Mouse (Mus musculus): ENCODE results near the gene A530016L24Rik.

The A530016L24Rik gene

DNA sequence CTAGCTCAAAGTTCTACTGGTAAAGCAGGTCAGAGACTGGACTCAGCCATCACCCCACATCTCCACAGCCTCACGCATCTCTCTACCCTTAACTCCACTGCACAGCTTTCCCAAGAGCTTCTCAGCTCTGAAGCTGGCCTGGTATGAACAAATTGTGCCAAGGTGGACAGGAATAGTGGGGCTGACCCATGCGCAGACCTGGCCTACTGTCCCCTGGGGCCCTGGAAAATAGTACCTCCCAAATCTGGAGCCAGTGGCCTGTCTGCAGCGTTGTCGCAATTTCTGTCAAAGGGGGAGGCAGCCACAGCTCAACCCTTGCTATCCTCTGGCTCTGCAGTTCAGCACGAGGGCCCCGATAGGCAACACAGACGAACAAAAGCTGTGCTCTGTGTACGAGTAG is at the start of gene A530016L24Rik:
TSS of gene A530016L24Rik (plus strand) at position 315 of the 400 bp plus-strand sequence.
- DNase-seq (ENCODE audit: low spot score): no peak

DNA sequence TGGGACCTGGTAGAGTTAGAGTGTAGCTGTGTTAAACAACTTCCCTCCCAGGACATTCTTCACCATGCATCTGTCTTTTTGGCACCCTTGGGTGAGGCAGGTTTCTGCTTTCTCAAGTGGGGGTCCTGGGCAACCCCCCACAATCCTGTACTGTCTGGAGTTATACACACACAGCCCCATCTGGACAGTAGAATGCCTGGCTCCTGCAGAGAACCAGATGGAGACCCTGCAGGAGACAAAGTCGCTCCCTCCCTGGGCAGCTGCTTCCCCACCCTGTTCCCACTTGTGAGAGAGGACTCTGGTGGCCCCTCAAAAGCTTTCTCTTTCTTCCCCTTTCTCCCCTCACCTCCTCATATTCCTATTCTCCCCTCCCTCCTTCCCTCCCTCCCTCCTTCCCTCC is 49.3 kb upstream of the A530016L24Rik start:
- DNase-seq (ENCODE audit: low spot score): no peak

DNA sequence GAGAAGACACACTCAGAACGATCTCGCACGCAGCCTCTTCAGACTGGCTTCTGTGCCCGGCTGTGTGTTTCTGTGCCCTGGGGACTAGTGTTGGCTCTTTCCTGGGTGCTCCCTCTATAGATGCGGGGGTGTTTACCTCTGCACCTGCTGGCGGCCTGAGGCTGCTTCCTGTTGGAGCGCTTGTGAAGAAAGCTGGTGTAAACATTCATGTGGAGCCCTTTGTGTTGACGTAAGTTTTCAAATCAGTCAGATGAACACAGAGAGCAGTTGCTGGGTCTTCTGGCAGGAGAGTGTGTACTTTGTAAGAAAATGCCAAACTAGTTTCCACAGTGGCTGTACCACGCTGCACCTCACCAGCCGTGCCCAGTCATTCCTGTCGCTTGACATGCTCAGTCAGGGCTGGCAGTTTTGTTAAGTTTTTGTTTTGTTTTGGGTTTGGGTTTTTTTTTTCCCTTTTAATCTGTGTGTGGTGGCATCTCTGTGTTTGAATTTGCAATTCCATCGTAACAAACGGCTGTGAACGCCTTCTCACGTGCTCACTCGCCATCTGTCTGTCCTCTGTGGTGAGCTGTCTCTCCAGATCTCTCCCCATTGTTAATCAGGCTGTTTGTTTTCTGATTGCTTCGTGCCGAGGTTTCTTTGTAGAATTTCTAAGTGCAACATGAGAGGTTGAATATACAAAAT is 40.0 kb upstream of the A530016L24Rik start:
- peak; percentile 64 for DNase-seq (ENCODE audit: low spot score)

DNA sequence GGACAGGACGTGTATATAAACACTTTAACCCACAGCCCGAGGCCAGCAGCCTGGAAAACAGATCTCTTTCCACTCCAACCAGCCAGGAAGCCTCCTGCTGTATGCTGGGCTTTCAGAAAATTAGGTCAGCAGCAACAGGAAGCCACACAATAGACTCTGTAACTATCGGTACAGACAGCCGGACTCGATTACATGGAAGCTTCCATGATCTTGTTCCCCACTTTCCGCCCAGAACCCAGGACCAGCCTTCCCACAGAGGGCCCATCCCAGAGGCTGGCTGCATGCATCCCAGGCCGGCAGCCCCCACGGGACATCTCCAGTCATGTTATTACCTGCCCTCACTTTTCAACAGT is 39.4 kb upstream of the A530016L24Rik start:
- DNase-seq (ENCODE audit: low spot score): no peak

DNA sequence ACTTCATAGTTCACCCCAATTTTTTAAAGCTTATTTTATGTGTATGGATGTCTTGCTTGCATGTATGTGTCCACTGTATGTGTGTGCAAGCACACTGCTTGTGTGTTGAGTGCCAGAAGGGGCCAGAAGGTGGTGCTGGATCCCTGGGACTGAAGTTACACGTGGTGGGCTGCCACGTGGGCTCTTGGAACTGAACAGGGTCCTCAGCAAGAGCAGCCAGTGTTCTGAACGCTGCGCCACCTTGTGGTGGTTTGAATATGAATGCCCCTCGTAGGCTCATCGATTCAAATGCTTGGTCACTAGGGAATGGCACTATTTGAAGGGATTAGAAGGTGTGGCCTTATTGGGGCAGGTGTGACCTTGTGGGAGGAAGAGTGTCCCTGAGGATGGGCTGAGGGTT is 38.4 kb upstream of the A530016L24Rik start:
- DNase-seq (ENCODE audit: low spot score): peak; percentile 47

- no peak for DNase-seq (ENCODE audit: low spot score)
These were observed 37.9 kb upstream of the A530016L24Rik start for GRCm38 (mm10) chr12:112451381-112451780.

GRCm38 (mm10) chr12:112451826-112452225 is 37.4 kb upstream of the A530016L24Rik start:
- DNase-seq (ENCODE audit: low spot score): no peak

DNA sequence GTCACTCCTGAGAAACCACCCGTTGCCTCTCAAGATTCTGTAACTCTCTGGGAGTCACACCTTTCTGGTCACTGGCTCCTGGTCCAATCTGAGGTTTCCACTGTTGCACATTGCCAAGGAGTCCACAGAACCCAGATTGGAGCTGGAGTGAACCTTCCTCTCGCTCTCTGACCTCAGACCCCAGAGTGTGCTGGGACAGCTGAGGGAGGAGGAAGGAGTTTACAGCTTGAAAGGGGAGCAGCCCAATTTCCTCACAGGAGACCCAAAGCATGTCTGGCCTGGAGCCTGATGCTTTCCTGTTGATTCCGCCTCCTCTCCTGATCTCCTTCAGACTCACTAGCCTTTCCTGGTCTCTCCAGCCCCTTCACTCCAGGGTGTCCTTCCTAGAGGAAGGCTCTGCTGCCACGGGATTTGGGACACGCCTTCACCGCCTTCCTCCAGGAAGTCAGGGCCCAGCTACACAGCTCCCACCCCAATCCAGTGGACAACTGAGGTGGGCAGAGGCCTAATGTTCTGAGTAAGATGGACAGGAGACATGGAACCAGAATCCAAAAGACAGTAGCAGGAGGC is 33.0 kb upstream of the A530016L24Rik start:
- no peak for DNase-seq (ENCODE audit: low spot score)

GRCm38 (mm10) chr12:112457839-112458238 is 31.4 kb upstream of the A530016L24Rik start:
- peak; percentile 85 for DNase-seq (ENCODE audit: low spot score)

- no peak for DNase-seq (ENCODE audit: low spot score)
These were observed 26.8 kb upstream of the A530016L24Rik start for GRCm38 (mm10) chr12:112462423-112462822.

DNA sequence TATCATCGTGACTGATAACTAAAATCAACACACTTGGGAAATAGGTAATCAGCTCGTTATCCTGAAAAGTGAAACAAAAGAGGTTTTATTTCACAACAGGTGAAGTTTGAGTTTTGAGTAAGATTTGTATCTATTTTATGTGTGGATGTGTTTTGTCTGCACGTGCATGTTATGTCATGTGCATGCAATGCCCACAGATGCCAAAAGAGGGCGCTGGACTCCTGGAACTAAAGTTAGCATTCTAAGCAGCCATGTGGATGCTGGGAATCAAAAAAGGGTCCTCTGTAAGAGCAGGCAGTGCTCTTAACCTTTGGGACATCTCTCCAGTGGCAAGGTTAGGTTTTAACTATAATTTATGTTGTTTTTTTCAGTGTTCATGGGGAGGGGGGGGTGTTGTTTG is 26.0 kb upstream of the A530016L24Rik start:
- DNase-seq (ENCODE audit: low spot score): no peak

DNA sequence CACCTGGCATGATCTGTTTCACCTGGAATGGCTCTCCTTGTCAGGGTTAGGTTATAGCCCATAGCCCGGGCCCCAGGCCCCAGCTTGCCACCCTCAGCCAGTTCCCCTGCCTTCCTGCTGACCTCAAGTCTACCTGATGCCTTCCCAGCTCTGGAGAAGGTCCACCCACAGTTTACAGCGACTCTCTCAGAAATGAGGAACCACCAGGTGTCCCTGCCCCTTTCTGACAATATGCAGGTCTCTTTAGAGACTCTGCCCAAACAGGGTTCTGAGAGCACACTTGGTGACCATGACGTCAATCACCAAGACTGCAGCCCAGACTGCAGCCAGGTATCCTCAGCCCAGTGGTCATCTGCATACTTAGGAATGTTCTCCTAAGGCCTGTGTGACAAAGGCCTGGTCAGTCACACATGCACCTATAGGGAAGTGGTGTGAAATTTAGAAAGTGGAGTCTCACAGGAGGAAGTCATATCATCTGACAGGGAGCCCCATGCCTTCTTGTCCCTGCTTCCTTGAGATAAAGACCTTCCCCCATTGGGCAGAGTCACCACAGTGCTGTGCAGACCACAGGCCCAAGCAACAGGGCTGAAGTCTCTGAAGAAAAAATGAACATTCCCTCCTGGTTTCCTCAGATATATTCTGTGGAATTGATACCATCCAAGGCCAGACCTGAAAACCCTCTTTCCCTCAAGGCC is 25.4 kb upstream of the A530016L24Rik start:
- DNase-seq (ENCODE audit: low spot score): no peak

GRCm38 (mm10) chr12:112464516-112464915 is 24.7 kb upstream of the A530016L24Rik start:
- no peak for DNase-seq (ENCODE audit: low spot score)

DNA sequence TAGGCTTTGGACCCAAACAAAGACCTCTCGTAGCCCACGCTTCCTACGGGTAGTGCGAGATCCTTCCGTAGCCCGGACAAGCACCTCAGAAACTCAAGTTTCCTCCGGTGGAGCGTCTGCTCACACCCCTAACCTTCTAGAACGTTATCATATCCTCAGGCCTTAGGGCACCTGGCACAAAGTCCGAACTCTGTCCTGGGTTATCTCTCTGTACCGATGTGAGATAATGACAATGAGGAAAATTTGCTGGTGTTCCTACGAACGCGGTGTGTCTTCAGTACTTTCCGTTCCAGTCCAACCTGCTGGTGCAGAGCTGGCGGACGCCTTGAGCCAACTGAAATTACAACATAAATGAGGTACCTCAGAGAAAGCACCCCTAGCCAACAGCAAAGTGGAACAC is 23.3 kb upstream of the A530016L24Rik start:
- DNase-seq (ENCODE audit: low spot score): no peak

DNA sequence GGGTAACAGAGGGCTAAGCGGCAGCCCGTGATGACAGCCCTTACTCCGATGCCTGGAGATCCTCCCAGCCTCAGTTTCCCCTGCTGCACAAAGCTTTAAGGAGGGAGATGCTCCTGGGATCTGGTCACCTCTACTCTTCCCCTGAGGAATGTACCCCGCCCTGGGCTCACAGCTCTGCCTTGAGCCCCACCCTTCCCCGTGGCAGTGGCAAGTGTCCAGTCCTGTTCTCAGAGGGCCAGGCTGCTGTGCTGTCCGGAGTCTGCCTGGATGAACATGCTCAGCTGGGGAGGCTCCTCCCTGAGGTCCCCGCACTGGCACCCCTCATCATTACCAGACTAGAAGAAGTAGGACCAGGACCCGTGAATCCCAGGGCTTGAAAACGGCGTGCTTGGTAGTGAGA is 21.9 kb upstream of the A530016L24Rik start:
- DNase-seq (ENCODE audit: low spot score): no peak

- no peak for DNase-seq (ENCODE audit: low spot score)
These were observed 19.9 kb upstream of the A530016L24Rik start for GRCm38 (mm10) chr12:112469393-112469792.

DNA sequence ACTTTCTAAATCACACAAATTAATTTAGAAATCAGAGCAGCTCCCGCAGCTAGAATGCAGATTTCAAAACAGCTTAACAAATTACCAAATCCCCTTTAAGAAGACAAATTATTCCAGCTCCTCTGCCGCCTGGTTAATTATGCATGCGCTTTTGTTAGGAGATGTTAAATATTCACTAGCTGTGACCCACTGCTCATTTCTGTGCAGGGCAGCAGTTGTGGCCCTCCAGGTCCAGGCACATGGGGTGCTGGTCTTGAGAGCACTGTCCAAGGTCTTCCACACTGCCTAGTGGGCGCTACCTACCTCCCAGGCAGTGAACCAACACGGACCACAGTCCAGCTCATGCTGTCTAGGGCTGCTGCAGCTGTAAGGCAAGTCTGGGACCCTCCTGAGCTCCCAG is 19.0 kb upstream of the A530016L24Rik start:
- no peak for DNase-seq (ENCODE audit: low spot score)

- DNase-seq (ENCODE audit: low spot score): peak; percentile 87
These were observed 15.5 kb upstream of the A530016L24Rik start for GRCm38 (mm10) chr12:112473777-112474176.

DNA sequence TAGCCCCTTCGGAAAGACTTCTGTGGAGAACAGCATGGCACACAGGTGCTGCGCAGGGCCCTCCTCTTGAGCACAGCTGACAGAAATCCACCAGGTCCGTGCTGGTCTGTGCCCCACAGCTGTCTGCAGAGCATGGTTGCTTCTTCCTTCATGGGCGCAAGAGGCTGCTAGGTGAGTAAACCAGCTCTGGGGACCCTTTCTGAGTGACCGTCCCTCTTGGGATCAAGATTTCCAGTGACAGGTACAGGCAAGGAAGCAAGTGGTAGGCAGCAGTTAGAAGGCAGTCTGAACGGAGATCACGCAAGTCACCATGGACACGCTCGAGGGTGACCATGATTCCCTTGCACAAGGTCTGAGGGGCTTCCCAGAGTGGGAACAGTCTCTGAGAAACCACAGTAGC is 287 bp downstream of the A530016L24Rik start:
- DNase-seq (ENCODE audit: low spot score): no peak

- no peak for DNase-seq (ENCODE audit: low spot score)
These were observed 1.2 kb downstream of the A530016L24Rik start for GRCm38 (mm10) chr12:112490444-112490939.

- no peak for DNase-seq (ENCODE audit: low spot score)
These were observed 6.9 kb downstream of the A530016L24Rik start for GRCm38 (mm10) chr12:112496136-112496535.

GRCm38 (mm10) chr12:112497731-112498130 is 8.5 kb downstream of the A530016L24Rik start:
- DNase-seq (ENCODE audit: low spot score): no peak

GRCm38 (mm10) chr12:112498683-112499082 is 9.4 kb downstream of the A530016L24Rik start:
- DNase-seq (ENCODE audit: low spot score): peak; percentile 63

Data from layer of hippocampus, adult 11-12 months (tissue).